11 mouse cellular contexts compared by ENCODE assay signal in the genomic region with DNA sequence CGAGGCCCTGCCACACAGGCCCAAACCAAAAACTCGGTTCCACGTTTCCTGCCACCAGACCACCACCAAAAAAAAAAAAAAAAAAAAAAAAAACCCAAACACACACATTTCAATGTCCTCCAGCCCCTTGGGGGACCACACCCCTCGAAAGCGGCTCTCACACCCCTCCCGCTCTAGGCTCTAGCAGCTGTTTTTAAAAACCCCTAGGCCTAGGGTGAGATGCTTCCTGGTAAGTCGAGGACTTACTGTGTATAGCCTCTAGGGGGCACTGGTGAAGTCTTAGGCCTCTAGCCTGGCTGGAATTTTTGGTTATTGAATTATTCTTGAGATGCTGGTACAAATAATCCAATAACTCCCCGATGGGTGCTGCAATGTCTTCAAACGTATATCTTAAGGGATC. TPM values are rescaled to one million over a fixed set of nuclear protein-coding genes. Genes with fewer than 3 reads are reported as not detected.
DNase-seq lines count a peak whose midpoint lies in the region; ATAC-seq and TF ChIP-seq lines count a peak whose summit lies in the region.
"Had no signal": no experiment of that assay in that cellular context is flagged by ENCODE, and none has a peak within 500 bp of the region (broad histone marks: within the 10 kb centered on the region; RNA-seq: fewer than 3 reads in every experiment).

No protein-coding gene starts in this region.

- H3K36me3 ChIP-seq in hindbrain, embryonic 11.5 days (ENCODE audit: control insufficient read depth, insufficient read depth, low read length): no peaks in the 10 kb centered on the region
- no peaks in the 10 kb centered on the region for H3K36me3 ChIP-seq in hindbrain, embryonic 13.5 days
- H3K36me3 ChIP-seq in testis, adult 2 months (ENCODE audit: control insufficient read depth, insufficient read depth, low read length): no peaks in the 10 kb centered on the region
- H3K36me3 ChIP-seq in small intestine, adult 2 months (ENCODE audit: control insufficient read depth, insufficient read depth, low read length): no peaks in the 10 kb centered on the region
- H3K36me3 ChIP-seq: limb, embryonic 15.5 days; neural tube, embryonic 13.5 days had no signal

- TF ChIP-seq CTCF in testis, adult 2 months (IDR thresholded peaks at IDR 0.05; ENCODE audit: control insufficient read depth, insufficient read depth, insufficient replicate concordance, low read depth, low read length): no peak
- peak; percentile 20; the same call in 1 of the 2 replicates for TF ChIP-seq CTCF in small intestine, adult 2 months (IDR thresholded peaks at IDR 0.05; ENCODE audit: extremely low read depth, insufficient read length, insufficient replicate concordance, low read depth, low read length)

- ATAC-seq in hindbrain, embryonic 11.5 days (ENCODE audit: low FRiP score): no peak
- no peak for ATAC-seq in hindbrain, embryonic 13.5 days (ENCODE audit: low FRiP score)

- H3K4me3 ChIP-seq in hindbrain, embryonic 11.5 days (ENCODE audit: low read depth, low read length): no peak overlapping the region
- H3K4me3 ChIP-seq in hindbrain, embryonic 13.5 days: no peak overlapping the region
- peak overlapping the region; percentile 78 for H3K4me3 ChIP-seq in testis, adult 2 months (ENCODE audit: control insufficient read depth, low read depth, low read length)
- no peak overlapping the region for H3K4me3 ChIP-seq in small intestine, adult 2 months (ENCODE audit: low read depth, low read length)
- H3K4me3 ChIP-seq: limb, embryonic 15.5 days; neural tube, embryonic 13.5 days had no signal

- H3K27me3 ChIP-seq in hindbrain, embryonic 11.5 days (ENCODE audit: control insufficient read depth, insufficient read depth, low read length): no peaks in the 10 kb centered on the region
- no peaks in the 10 kb centered on the region for H3K27me3 ChIP-seq in hindbrain, embryonic 13.5 days
- no peaks in the 10 kb centered on the region for H3K27me3 ChIP-seq in testis, adult 2 months (ENCODE audit: control insufficient read depth, insufficient read depth, low read length)
- H3K27me3 ChIP-seq in small intestine, adult 2 months (ENCODE audit: control insufficient read depth, insufficient read depth, low read length): no peaks in the 10 kb centered on the region
- H3K27me3 ChIP-seq: neural tube, embryonic 13.5 days had no signal

- no peaks in the 10 kb centered on the region for H3K9me3 ChIP-seq in hindbrain, embryonic 11.5 days (ENCODE audit: control insufficient read depth, low read length)
- H3K9me3 ChIP-seq in hindbrain, embryonic 13.5 days: peaks cover 3% of the 10 kb centered on the region; the same call in 1 of the 2 replicates
- H3K9me3 ChIP-seq: limb, embryonic 15.5 days had no signal

- DNase-seq in hindbrain, embryonic 11.5 days (ENCODE audit: low spot score): peak; percentile 35
- DNase-seq in testis, postnatal 14 days (ENCODE audit: low spot score): no peak
- DNase-seq in ZHBTc4 (ENCODE audit: low read depth, low spot score): peak; percentile 81
- no peak for DNase-seq in cerebellum, adult 11 months
- no peak for DNase-seq in thymus, postnatal 36 days

- WGBS in hindbrain, embryonic 11.5 days: 62% methylated on average over 9 of the region's 9 CpGs
- 66% methylated on average over 9 of the region's 9 CpGs for WGBS in hindbrain, embryonic 13.5 days
- WGBS in small intestine, adult 2 months: 77% methylated on average over 9 of the region's 9 CpGs

- H3K27ac ChIP-seq in hindbrain, embryonic 11.5 days (ENCODE audit: low read depth, low read length): no peak overlapping the region
- no peak overlapping the region for H3K27ac ChIP-seq in hindbrain, embryonic 13.5 days
- H3K27ac ChIP-seq in testis, adult 2 months (ENCODE audit: control insufficient read depth, insufficient read depth, low read depth, low read length): peak overlapping the region; percentile 60
- no peak overlapping the region for H3K27ac ChIP-seq in small intestine, adult 2 months (ENCODE audit: insufficient read depth, low read depth, low read length)
- H3K27ac ChIP-seq: limb, embryonic 15.5 days; neural tube, embryonic 13.5 days had no signal

- H3K4me2 ChIP-seq in hindbrain, embryonic 11.5 days (replicated peaks; ENCODE audit: low read depth, low read length): no peak overlapping the region
- H3K4me2 ChIP-seq in hindbrain, embryonic 13.5 days: no peak overlapping the region
- H3K4me2 ChIP-seq: limb, embryonic 15.5 days; neural tube, embryonic 13.5 days had no signal

- no peaks in the 10 kb centered on the region for H3K4me1 ChIP-seq in hindbrain, embryonic 11.5 days (replicated peaks; ENCODE audit: control insufficient read depth, insufficient read depth, low read length)
- no peaks in the 10 kb centered on the region for H3K4me1 ChIP-seq in hindbrain, embryonic 13.5 days (replicated peaks)
- peaks cover 21% of the 10 kb centered on the region for H3K4me1 ChIP-seq in testis, adult 2 months (ENCODE audit: control insufficient read depth, insufficient read depth, low read length)
- peaks cover 3% of the 10 kb centered on the region; the same call in 1 of the 2 replicates for H3K4me1 ChIP-seq in small intestine, adult 2 months (ENCODE audit: control insufficient read depth, insufficient read depth, insufficient read length, low read length)
- H3K4me1 ChIP-seq: limb, embryonic 15.5 days; neural tube, embryonic 13.5 days had no signal

- no peak for TF ChIP-seq POLR2A in testis, adult 2 months (IDR thresholded peaks at IDR 0.05; ENCODE audit: control insufficient read depth, low read depth, low read length)
- no peak for TF ChIP-seq POLR2A in small intestine, adult 2 months (IDR thresholded peaks at IDR 0.05; ENCODE audit: low read depth, low read length)

- H3K9ac ChIP-seq in hindbrain, embryonic 11.5 days (ENCODE audit: low read depth, low read length): no peak overlapping the region
- no peak overlapping the region for H3K9ac ChIP-seq in hindbrain, embryonic 13.5 days
- H3K9ac ChIP-seq: limb, embryonic 15.5 days; neural tube, embryonic 13.5 days had no signal

RNA-seq across cellular contexts. Expression of gene Psg17, which starts 7.2 kb away (rescaled TPM):
- polyA plus RNA-seq in hindbrain, embryonic 11.5 days (2014; fragmentation: Nextera tagmentation; extraction: Ambion mirVana): not detected in 2 replicates
- polyA plus RNA-seq in hindbrain, embryonic 13.5 days (2015; fragmentation: Nextera tagmentation; extraction: Ambion mirVana): not detected in 2 replicates
- 1.1 and 2.3 TPM in 2 replicates for polyA plus RNA-seq in testis, adult 2 months (2012; rRNA removed)
- not detected in 2 replicates for polyA plus RNA-seq in small intestine, adult 2 months (2012; rRNA removed)
- polyA plus RNA-seq: limb, embryonic 15.5 days; neural tube, embryonic 13.5 days had no signal

RNA-seq across cellular contexts. Expression of gene Mill2, which starts 11.2 kb away (rescaled TPM):
- 0.13 and 0.48 TPM in 2 replicates for polyA plus RNA-seq in hindbrain, embryonic 11.5 days (2014; fragmentation: Nextera tagmentation; extraction: Ambion mirVana)
- polyA plus RNA-seq in hindbrain, embryonic 13.5 days (2015; fragmentation: Nextera tagmentation; extraction: Ambion mirVana): 0.45 and 0.53 TPM in 2 replicates
- polyA plus RNA-seq in testis, adult 2 months (2012; rRNA removed): 0.63 and 0.94 TPM in 2 replicates
- polyA plus RNA-seq in small intestine, adult 2 months (2012; rRNA removed): 1.9 and 2.2 TPM in 2 replicates

RNA-seq across cellular contexts. Expression of gene Psg19, which starts 30.3 kb away (rescaled TPM):
- polyA plus RNA-seq in hindbrain, embryonic 11.5 days (2014; fragmentation: Nextera tagmentation; extraction: Ambion mirVana): not detected in 2 replicates
- not detected in 2 replicates for polyA plus RNA-seq in hindbrain, embryonic 13.5 days (2015; fragmentation: Nextera tagmentation; extraction: Ambion mirVana)
- 8.5 and 11.8 TPM in 2 replicates for polyA plus RNA-seq in testis, adult 2 months (2012; rRNA removed)
- 0.08 TPM in 1 of 2 replicates, not detected in the other for polyA plus RNA-seq in small intestine, adult 2 months (2012; rRNA removed)
- polyA plus RNA-seq: intestine, embryonic 14.5 days; limb, embryonic 15.5 days; neural tube, embryonic 13.5 days had no signal

RNA-seq across cellular contexts. Expression of gene Pglyrp1, which starts 42.5 kb away (rescaled TPM):
- polyA plus RNA-seq in hindbrain, embryonic 11.5 days (2014; fragmentation: Nextera tagmentation; extraction: Ambion mirVana): 2.8 and 2.9 TPM in 2 replicates
- polyA plus RNA-seq in hindbrain, embryonic 13.5 days (2015; fragmentation: Nextera tagmentation; extraction: Ambion mirVana): 13.7 TPM in 2 replicates
- polyA plus RNA-seq in testis, adult 2 months (2012; rRNA removed): 0.14 TPM in 1 of 2 replicates, not detected in the other
- polyA plus RNA-seq in small intestine, adult 2 months (2012; rRNA removed): 268 and 499 TPM in 2 replicates

Comparison
In these comparisons a context has a peak if more than half of its experiments do, and no peak if none do; other contexts are left out.
1. DNase-seq: peak in hindbrain, embryonic 11.5 days (single experiment) and ZHBTc4 (single experiment); none in testis, postnatal 14 days (single experiment), cerebellum, adult 11 months (single experiment) and thymus, postnatal 36 days (0 of 2).